Mouse (Mus musculus) left cerebral cortex, postnatal 25 days (tissue): ENCODE data around the gene Iyd. TPM values are rescaled to one million over a fixed set of nuclear protein-coding genes. Genes with fewer than 3 reads are reported as not detected.
A peak's percentile ranks its signal among the peaks of the same experiment; 100 is the strongest.
"Not testable (repeated sequence)": the region's sequence is repeated elsewhere in the genome, so short reads cannot be mapped to it uniquely, and the experiment has no call there.

Source experiments
- DNase-seq, 2 experiments: peaks; one replicate each; pipeline ENCODE4 v3.0.0; 2022; ENCODE audit warnings: low spot score in 2 of 2, mixed read lengths in 1 of 2
- intact Hi-C: fragments of 180-260 bp; cut with DNase I; formaldehyde crosslinking; loops from one replicate; pipeline ENCODE4 v1.15.1; 2025
- total RNA-seq, 2 experiments: library from RNA; stranded (reverse); gene quantifications; 2 replicates each; pipeline ENCODE4 v1.2.3; 2021

Iyd gene
- under 1 TPM in 1 of 2 experiments, not detected in 1; 0.66 TPM for total RNA-seq

DNA sequence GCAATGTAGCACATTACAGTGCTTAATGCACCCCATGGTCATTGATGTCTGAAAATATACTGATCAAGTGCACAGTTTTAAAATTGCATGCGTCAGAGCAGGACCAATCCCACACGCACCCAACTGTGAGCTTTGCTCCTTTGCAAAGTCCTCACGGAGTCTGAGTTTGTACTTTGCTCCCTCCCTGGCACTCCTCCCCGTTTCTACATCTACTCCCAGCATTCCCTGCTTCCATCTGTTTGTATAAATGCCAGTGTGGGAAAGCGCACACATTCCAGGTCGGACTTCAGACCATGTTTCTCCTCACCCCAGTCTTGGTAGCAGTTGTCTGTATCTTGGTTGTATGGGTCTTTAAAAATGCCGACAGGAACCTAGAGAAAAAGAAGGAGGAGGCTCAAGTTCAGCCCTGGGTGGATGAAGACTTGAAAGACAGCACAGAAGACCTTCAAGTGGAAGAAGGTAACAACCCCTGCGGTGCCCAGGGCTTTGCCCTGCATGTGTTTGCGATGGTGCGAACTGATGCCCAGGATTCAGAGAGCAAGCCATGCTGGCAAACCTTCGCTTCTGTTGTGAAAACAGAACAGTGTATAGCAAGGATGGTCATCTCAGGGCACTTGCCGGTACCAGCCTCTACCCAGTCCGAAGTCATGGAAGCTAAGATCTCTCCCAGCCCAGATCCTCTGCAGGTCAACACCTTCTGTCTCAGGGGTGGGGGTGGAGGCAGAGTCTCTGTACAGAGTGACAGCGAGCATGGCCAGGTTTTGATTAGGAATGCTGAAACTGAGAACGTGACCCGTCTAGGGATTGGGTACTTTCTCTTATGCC, at the start of gene Iyd:
Gene Iyd (plus strand): TSS at position 238 of the 825 bp plus-strand sequence.
- intact Hi-C loops = no loop called here
- DNase-seq = no peak

DNA sequence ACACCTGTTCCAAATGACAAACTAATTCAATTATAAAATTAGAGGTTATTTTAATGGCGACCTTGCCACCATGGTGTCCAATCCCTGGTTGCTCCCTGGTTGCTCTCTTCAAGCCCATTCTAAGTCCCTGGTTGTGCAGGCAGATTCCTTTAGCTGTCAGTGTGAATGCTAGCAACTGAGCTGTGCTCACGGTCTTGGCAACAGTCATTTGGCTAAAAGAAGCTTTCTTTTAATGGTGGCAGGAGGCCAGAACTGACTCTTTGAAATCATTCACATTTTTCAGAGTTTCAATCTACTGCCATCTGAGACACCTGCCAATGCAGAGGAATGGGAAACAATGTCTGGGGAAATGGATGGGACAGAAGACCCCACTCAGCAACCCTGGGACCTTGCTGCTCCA, 43.2 kb upstream of the Iyd start:
- peak in 1 of 2 experiments; percentile 65 for DNase-seq
- intact Hi-C loops = no loop called here

DNA sequence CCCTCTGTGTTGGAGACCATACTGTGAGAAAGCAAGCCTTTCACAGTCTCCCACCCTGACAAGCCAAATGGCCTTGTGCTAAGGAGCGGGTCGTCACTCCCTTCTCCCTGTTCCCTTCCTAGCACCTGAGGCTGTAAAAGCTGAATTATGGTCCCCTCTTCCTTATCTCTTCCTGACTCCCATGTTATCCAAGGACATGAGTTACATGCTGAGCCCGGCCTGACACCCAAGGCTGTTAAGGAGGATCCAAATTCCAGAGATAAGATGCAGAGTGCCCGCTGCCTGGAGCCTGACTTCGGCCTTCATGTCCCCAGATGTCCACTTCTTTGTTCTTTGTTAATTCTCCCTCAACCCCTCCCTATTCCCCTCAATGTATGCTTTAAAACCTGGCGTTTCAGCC, 39.2 kb upstream of the Iyd start:
- intact Hi-C loops, DNase-seq: not testable (repeated sequence)

DNA sequence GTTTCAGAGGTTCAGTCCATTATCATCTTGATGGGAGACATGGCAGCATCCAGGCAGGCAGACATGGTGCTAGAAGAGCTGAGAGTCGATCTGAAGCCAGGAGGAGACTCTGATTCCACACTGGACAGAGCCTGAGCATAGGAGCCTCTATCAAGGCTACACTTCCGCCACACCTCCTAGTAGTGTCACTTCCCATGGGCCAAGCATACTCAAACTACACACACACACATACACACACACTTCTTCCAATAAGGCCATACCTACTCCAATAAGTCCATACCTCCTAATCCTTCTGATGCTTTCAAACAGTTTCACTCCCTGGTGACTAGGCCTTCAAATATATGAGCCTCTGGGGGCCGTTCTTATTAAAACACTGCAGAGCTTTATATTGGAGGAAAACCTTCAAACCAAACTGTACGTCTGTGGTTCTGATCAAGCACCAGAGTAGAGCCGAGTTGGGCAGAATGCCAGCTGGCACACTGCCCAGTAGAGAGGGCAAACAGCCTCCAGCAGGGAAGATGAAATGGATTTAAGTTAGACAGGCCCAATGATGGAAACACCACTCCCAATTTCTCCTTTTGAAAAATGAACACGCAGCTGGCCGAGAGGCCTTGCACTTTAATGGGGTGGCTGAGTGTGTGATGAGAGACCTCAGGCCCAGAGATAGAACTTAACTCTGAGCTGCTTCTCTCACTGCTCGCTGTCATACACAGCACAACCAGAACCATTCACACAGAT, 32.4 kb upstream of the Iyd start:
- intact Hi-C loops = no loop called here

DNA sequence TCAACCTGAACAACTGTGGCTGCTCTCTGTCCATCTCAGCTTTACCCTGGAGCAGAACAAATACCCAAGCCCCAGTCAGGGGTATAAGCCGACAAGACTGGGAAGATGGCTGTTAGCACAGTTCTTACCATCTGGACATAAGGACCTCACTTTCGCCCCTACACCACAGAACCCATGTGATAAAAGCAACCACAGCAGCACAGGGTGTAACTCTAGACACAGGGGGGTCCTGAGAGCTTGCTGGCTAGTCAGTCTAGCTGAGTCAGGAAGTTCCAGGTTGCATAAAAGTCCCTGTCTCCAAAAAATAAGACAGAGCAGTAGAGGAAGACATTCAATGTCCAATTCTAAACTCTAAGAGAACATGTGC, 31.8 kb upstream of the Iyd start:
- DNase-seq = no peak

More for the DNA sequence above, 32.4 kb upstream of the Iyd start:
- peak; percentile 28 to 58 for DNase-seq

DNA sequence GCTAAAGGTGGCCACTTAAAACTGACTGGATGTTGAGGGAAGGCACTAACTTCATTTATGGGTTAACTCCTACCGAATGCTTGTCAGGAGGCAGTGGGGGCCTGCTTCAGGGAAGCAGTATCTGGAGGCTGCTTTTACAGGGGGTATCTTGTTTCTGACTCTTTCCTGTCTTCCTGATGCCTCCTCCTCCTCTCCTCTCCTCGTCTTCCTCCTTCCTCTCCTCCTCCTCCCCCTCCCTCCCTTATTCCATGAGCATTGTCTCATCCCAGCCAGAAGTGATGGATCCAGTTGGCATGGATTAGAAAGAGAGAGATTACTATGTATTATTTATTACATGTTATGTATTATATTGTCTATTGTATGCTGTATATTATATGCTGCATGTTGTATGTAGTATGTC, 31.3 kb upstream of the Iyd start:
- DNase-seq = no peak
- intact Hi-C loops = no loop called here

More for the DNA sequence above, 31.8 kb upstream of the Iyd start:
- intact Hi-C loops = no loop called here

DNA sequence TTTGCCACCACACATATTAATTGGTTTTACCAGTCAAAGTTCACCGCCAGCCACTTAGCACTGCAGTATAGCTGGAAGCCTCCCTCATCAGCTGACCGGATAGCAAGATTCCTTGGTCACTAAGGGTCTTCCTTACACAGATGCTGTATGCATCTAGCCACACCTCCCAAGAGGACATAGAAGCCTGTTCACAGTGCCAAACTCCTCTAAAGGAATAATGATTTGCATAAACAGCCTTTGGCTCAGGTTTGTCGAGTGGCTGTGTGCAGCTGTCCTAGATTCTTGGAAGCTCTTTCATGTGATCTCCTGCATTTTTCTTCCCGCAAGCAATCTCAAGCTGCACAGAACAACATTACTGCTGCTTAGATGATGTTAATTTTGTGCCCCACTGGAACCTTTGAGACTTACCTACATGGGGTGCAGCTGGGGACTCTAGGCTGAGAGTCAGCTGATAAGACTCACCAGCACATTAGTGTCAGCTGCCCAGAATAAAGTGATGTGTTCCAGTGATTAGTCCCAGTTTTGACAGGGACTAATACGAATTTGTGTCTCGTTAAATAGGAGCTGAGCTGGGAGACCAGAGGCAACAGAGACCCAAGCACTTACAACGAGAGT, 30.3 kb upstream of the Iyd start:
- DNase-seq = peak in 1 of 2 experiments; percentile 31
- intact Hi-C loops = loop anchor here (5.0 kb wide), 1 partner anchor 142 kb away; the partner anchor contains the start of gene Ppp1r14c

DNA sequence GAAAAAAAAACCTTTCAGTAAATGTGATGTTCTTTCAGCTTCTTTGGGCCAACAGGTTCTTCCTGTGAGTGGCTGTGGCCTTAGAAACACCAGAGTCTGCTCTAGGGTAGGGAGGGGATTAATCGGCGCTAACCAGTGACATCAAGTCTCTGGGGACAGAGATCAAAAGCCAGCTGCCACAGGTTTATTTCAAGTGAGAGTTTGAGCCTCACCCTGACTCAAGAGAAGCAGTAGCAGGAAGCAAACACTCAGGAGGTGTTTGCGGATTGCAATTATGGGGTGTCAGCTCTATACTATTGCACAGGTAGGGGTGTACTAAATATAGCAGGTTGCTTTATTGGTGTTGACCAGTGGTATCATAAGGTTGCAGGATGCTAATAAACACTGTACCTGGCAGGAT, 29.6 kb upstream of the Iyd start:
- no peak for DNase-seq
- intact Hi-C loops = loop anchor here (5.0 kb wide), 1 partner anchor 143 kb away; the partner anchor contains the start of gene Ppp1r14c

DNA sequence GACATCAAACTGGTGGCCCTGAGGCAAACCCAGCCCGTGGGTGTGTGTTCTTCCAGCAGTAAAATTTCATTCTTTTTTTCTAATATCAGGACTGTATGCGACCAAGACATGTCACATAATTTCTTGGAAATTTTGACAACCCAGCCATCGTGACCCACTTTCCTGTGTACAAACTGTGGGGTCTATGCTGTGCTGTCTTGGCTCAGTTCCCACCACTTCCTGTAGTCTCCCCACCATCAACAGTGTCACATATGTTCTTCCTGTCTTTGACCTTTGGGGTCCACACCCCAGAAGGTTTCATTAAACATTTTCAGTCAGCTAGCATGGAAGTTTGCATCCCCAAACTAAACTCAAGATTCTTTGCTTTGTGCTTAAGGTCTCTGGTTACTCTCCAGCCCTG, 28.6 kb upstream of the Iyd start:
- DNase-seq = no peak
- intact Hi-C loops = loop anchor here (5.0 kb wide), 1 partner anchor 144 kb away; the partner anchor contains the start of gene Ppp1r14c

DNA sequence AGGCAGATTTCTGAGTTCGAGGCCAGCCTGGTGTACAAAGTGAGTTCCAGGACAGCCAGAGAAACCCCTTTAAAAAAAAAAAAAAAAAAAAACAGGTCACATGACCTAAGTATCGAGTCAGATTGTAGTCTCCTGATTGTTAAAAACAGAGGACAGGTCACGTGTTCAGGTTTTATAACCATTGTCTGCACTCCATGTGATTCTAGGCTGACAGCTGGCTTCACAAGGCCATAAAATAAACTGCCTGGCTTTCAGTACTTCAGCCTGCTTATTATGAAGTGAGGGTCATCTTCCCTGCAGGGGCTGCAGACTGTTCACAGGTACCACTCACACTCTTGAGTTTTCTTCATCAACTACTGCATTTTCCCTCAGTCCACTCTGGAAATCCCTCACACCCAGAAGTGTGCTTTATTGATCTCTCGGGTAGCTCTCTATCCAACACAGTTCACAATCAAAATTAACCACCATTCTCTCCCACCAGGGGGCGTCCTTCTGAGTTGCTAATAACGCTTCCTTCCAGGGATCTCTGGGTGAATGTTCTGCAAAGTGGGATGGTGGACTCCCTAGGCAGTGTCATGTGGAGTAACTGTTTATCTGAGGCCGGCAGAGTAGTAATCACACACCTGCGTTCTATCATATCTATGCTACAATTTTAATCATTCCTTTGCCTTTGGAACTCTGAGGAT, 27.3 kb upstream of the Iyd start:
- DNase-seq = peak in 1 of 2 experiments; percentile 28
- intact Hi-C loops = loop anchor here (5.0 kb wide), 1 partner anchor 145 kb away; the partner anchor contains the start of gene Ppp1r14c

DNA sequence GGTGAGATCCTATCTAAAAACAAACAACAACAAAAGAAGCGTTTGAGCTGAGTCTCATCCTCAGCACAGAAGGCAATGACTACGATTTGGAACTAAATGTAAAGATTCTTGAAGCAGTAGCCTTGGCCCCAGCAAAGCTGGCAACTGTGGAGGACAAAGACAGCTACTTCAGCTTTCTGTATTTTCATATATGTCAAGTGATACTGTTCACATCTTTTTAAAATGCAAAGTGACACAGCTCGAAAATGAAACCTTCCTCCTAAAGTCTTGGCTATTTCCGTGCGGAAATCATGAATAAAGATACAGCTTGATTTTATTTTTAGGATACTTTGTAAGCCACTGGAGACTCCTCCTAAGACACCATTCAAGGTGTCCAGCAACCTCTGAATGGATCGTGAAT, 26.1 kb upstream of the Iyd start:
- intact Hi-C loops = loop anchor here (5.0 kb wide), 1 partner anchor 147 kb away; the partner anchor contains the start of gene Ppp1r14c
- peak in 1 of 2 experiments; percentile 57 for DNase-seq

DNA sequence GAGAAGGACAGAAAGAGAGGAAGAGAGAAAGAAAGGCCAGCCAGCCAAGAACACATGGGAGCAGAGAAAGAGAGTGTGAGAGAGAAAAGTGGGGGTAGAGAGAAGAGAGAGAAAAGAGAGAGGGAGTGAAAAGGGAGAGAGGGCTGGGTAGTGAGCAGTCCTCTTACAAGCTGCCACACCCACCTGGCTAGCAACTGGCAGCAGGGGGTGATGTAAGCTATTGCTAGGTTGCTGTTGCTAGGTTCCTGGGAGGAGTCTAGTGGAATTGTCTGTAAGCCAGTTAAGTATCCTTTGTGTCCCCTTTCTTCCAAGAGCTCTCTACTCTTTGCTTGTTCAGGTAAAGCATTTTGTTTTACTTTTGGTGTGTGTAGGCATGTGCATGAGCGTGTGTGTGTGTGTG, 25.4 kb upstream of the Iyd start:
- peak in 1 of 2 experiments; percentile 74 for DNase-seq
- intact Hi-C loops = loop anchor here (5.0 kb wide), 1 partner anchor 147 kb away; the partner anchor contains the start of gene Ppp1r14c

DNA sequence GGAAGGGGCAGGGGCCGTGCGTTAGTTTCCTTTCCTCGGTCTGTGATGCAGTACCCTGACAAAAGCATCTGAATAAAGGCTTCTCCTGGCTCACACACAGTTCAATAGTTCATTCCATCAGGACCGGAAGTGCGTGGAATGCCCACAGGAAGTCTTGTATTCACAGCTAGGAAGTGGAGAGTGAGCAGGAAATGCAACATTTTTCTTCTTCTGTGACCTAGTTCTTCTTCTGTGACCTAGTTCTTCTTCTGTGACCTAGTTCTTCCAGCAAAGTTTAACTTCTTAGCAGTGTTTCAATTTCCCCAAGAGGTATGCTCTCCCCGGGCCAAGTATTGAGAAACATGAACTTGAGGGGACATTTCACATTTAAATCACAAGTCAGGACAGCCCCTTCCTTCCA, 23.6 kb upstream of the Iyd start:
- intact Hi-C loops = no loop called here
- DNase-seq = no peak

DNA sequence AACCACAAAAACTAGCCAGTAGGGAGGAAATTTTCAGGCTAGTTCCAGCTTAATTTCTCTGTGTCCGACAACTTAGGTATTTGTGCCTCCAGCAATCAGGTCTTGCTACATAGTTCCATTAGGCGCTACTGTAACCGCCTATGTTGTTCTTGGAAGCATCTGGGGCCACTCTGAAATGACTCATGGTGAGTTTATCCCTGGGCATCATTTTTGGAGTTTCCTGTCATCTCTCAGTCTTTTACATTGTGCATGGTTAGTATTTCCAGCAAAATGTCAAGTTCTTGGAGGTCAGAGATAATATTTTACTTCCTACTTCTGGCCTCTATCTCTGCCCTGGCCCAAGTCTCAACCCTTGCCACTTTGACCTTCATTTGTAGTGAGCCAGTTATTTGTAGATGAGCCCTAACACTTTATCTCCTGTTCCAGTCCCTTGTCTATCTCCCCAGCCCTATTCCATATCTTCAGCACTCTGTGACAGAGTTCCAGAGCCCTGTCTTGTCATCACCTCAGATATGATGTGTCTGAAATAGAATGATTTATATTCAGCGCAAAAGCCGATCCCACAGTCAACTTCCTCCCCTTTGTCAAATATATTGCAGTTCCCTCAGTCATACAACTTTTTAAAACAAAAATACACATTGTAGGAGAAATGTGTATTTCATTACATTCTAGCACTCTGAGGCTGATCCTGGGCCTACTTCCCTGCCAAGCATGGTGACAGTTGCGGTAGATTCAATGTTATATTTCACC, 16.8 kb upstream of the Iyd start:
- intact Hi-C loops = no loop called here

DNA sequence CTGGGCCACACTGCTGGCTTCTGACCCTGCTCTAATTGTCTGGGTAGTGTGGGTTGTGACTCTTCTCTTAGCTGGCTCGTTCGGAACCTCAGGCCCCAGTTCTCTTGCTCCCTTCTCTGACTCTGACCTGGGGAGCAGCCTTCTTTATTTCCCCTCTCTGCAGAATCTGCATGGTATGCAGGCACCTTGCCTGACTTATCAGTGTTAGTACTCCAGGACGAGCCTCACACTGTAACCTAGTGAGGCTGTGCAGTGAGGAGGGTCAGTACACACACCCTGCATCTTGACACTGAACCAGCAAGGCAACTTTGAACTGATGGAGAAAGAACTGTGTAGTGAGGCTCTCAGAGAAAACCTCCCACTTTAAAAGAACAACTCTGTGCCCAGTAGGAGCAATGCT, 15.5 kb upstream of the Iyd start:
- DNase-seq = no peak
- intact Hi-C loops = no loop called here

More for the DNA sequence above, 16.8 kb upstream of the Iyd start:
- peak in 1 of 2 experiments; percentile 76 for DNase-seq

DNA sequence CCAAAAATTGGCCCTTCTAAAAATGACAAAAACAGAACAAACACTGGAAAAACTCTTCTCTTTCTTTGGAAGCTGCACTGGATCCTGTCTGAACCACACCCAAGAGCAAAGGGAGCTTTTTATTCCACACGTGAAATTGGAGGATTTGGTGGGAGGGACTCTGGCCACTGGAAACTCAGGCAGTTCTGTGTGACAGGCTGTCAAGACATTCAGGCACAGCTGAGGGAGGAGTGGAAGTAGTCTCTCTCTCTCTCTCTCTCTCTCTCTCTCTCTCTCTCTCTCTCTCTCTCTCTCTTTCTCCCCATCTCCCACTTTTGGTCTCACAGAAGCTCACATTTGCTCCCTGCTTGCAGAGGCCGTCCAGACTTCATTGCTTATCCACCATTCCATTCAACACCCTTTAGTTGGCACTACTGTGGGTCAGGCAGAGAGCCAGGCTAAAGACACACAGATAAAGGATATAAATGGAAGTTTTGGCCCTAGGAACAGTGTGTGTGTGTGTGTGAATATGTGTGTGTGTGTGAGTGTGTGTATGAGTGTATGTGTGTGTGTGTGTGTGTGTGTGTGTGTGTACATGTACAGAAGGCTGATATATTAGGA, 14.5 kb upstream of the Iyd start:
- intact Hi-C loops = no loop called here
- DNase-seq = no peak

DNA sequence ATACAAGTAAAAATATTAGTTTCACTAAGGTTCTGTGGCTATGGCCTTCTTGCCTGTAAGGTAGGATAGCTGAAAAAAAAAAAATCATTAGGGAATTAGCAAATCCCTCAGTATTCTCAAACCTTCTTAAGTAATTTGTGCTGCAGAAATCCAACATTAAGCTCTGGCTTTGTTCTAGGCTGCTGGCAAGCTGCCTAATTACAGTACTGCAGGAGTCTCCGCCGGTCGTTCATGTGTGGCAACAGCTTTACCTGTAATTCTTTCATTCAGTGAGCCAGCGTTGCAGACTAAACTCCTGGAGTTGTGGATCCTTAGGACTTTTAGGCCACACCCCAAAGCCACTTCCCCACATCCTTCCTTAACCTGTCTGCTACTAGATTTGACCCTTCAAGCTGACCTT, 10.2 kb upstream of the Iyd start:
- intact Hi-C loops = loop anchor here (5.0 kb wide), 1 partner anchor 817 kb away; no protein-coding TSS in a partner anchor
- no peak for DNase-seq

DNA sequence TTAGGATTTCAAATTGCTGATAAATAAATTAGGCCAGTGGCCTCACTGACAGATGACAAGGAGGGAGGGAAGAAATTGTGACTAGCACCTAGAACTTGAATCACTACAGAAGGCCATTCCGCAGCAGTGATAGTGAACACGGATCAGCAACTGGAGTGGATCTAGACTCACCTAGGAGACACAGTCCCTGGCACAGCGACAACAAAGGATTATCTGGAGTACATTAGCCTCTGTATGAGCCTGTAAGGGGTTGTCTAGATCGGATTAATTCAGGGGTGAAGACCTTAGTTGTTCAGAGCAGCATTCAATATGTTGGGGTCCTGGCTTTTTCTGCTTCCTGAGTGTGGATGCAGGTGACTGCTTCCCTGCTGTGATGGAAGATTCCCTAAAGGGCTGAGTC, 9.4 kb upstream of the Iyd start:
- intact Hi-C loops = loop anchor here (1.0 to 5.0 kb wide), 2 partner anchors 197 to 817 kb away; no protein-coding TSS in a partner anchor
- no peak for DNase-seq
